Mouse (Mus musculus) B cell, adult 62 days (primary cell): Measurements from ENCODE around the gene Zfp775. TPM values are rescaled to one million over a fixed set of nuclear protein-coding genes. Genes with fewer than 3 reads are reported as not detected.

ENCODE experiments used
- total RNA-seq: library from RNA; stranded (reverse); gene quantifications from 4 replicates; pipeline ENCODE4 v1.2.4, GENCODE M21; 2023

Zfp775 gene
- 2.6 to 7.6 TPM (median 3.5 TPM) in 4 replicates for total RNA-seq

DNA sequence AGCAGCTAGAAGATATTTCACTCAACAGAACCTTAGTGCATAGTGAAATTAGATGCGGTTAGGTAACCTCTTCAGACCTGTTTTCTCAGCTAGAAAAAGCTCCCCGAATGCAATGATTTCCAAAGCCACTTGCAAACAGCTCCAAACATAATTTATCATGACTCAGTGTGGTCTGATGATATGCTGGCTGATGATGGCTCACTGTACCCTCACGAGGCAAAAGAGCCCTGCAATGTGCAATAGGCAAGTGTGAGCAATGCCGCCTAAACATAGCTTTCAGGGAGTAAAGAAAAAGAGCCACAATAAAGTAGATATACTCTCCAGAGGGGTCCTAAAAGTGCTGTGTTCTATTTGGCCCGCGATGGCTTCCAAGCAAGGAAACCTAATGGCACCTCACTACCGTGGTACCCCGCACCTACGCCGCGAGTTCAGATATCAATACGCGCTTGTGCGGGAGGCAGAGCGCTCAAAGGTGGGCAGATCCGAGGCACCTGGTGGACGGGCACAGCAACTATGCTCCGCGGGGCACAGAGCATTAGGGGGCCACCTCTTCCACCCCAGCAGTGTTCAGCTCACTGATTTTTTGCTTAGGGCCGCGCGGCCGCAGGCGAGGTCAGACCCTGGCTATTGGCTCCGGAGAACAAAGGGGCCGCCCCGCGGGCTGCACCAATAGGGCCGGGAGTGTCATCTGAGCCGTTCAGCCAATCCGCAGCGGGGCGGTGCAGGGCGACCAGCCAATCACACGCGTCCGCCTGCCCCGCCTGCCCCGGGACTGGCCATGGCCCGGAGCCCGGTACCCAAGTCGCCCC is at the start of gene Zfp775:
Gene Zfp775 (plus strand): TSS at position 793 of the 809 bp plus-strand sequence.

DNA sequence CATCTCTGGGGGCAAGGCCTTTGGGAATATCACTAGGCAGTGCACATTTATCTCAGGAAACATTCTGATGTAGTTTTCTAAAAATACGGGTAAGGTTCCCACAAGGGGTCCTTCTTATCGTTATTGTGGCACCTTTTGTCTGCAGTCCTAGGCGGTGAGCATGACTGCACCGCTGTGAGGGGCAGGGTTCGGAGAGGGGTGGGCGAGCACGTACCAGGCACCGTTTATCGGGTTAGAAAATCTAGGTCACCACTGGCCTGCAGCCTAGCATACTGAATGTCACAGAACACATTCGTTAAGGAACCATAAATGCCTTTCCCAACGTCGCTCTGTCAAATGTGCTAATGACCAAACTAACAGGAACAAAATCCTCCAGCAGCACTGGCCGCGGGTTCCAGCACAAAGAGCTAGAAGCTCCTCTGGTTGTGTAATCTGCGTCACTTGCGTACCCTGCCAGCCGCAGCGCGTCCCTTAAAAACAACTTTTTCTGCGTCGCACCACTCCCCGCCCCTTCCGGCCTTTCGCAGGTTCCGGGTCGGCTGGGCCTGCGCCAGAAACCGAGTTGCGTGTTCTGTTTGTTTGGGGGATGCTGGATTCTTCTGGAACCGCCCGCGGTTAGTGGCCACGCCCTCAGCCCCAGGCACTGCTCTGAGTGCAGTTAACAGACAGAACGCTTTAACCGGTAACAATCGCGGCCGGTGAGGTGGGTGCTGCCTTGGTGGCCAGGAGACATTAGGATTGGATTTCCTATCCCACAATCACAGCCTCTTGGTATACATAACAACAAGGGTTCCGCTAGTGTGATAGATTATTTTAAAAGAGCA is 47.4 kb upstream of the Zfp775 start, which contains the start of gene Lrrc61:
Gene Lrrc61 (plus strand): TSS at position 517 of the 824 bp plus-strand sequence.

GRCm38 (mm10) chr6:48572572-48573061 is 29.2 kb upstream of the Zfp775 start, which contains the start of gene Rarres2:
Gene Rarres2 (minus strand): TSS chr6:48572789.

GRCm38 (mm10) chr6:48589194-48589750 is 12.6 kb upstream of the Zfp775 start, which contains the start of gene Gm45021:
Gene Gm45021 (plus strand): TSS chr6:48589610.

DNA sequence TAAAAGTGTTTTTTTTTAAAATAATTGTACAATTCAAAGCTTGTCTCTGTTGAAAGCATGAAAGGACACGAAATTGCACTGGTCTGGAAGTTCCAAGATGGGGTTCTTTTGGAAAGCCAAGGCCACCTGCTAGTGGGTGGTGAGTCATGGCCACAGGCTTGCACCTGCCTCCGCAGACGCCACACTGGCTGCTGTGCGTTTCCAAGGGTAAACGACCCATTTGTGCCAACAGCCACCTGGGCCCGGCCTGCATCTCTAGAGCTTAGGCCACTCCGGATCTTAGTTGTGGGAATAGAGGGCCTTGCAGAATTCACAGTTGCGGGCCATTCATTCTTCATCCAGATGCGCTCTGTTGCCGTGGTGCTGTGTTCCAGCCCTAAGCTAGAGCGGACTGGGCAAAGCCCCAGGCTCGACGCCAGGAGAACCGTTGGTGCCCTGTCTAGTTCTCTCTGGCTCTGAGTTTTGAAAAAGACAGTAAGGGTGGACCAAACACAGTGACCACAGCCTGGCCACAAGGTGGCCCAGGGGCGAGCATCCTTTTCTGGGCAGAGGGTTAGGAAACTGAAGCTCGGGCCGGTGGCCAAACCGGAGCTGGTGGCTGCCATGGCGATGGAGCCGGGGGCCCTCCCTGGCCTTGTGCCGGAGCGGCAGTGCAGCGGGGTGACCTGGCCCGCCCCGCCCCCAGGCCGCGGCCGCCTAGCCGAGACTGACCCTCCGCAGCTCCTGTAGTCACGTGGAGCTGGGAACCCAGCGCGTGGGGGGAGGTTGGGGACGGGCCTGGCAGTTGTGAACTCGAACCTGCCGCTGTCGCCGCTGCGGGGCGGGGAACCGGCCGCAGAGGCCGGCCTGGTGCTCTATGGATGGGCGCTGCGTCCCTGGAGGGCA is 8.5 kb upstream of the Zfp775 start, which contains the start of the genes Repin1 and Gm44965:
Gene Repin1 (plus strand): TSS at position 726 of the 885 bp plus-strand sequence.
Gene Gm44965 (plus strand): TSS at position 784 of the 885 bp plus-strand sequence.

GRCm38 (mm10) chr6:48626464-48626863 is 24.6 kb downstream of the Zfp775 start, which contains the start of gene AI854703:
Gene AI854703 (plus strand): TSS chr6:48626764.

DNA sequence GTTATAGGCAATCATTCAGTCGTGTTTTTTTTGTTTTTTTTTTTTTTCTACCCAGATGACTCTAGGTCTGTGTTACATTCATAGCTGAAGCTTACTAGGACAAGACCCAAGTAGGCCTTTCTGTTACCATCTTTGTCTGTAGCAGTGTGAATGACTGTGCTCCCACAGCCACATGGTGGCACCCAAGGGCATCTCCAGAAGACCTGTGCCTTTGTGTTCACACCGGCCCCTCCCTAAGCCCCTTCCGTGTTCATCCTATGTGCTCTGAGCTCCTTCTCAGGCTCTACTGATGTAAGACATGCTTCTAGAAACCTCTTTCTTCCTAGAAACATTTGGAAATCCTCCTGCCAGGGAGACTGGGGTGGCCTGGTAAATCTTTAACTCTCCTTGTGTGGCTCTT is 45.1 kb downstream of the Zfp775 start, which contains the start of gene Gimap8:
Gene Gimap8 (plus strand): TSS at position 240 of the 400 bp plus-strand sequence.

Other genes with a start within 250 kb of the Zfp775 start
- gene Krba1, start 206.5 kb upstream of the Zfp775 start, total RNA-seq, result 23.7 to 25.7 TPM (median 24.7 TPM) in 4 replicates
- 3.5 to 6.8 TPM (median 6.4 TPM) in 4 replicates for gene Zfp467, start 156.2 kb upstream of the Zfp775 start, total RNA-seq
- 0.06 to 0.39 TPM (median 0.09 TPM) in 3 of 4 replicates, not detected in the other for gene Sspo, start 153.8 kb upstream of the Zfp775 start, total RNA-seq
- gene Atp6v0e2, start 64.4 kb upstream of the Zfp775 start, total RNA-seq, result 0.60 to 1.6 TPM (median 0.81 TPM) in 3 of 4 replicates, not detected in the other
- gene Lrrc61, start 47.3 kb upstream of the Zfp775 start, total RNA-seq, result 37.3 to 57.1 TPM (median 41.3 TPM) in 4 replicates
- 0.86 to 0.88 TPM in 2 of 4 replicates, not detected in the others for gene Rarres2, start 29.3 kb upstream of the Zfp775 start, total RNA-seq
- gene Gm45021, start 12.5 kb upstream of the Zfp775 start, total RNA-seq, result not detected in 4 replicates
- 5.2 to 8.7 TPM (median 7.0 TPM) in 4 replicates for gene Repin1, start 8.2 kb upstream of the Zfp775 start, total RNA-seq
- gene Gm44965, start 8.1 kb upstream of the Zfp775 start, total RNA-seq, result 3.2 to 4.3 TPM in 2 of 4 replicates, not detected in the others
- gene AI854703, start 24.7 kb downstream of the Zfp775 start, total RNA-seq, result 0.15 TPM in 1 of 4 replicates, not detected in the others
- 120 to 134 TPM (median 126 TPM) in 4 replicates for gene Gimap8, start 45.2 kb downstream of the Zfp775 start, total RNA-seq
- gene Gimap9, start 74.1 kb downstream of the Zfp775 start, total RNA-seq, result 43.3 to 49.9 TPM (median 44.9 TPM) in 4 replicates
- 125 to 156 TPM (median 132 TPM) in 4 replicates for gene Gimap4, start 82.5 kb downstream of the Zfp775 start, total RNA-seq
- 1,215 to 1,315 TPM (median 1,252 TPM) in 4 replicates for gene Gimap6, start 106.2 kb downstream of the Zfp775 start, total RNA-seq
- 34.6 to 42.0 TPM (median 40.8 TPM) in 4 replicates for gene Gm28053, start 116.5 kb downstream of the Zfp775 start, total RNA-seq
- 85.1 to 98.1 TPM (median 90.2 TPM) in 4 replicates for gene Gimap7, start 116.6 kb downstream of the Zfp775 start, total RNA-seq
- 111 to 129 TPM (median 124 TPM) in 4 replicates for gene Gimap1, start 137.0 kb downstream of the Zfp775 start, total RNA-seq
- gene Gimap5, start 144.1 kb downstream of the Zfp775 start, total RNA-seq, result 100 to 107 TPM (median 105 TPM) in 4 replicates
- 155 to 167 TPM (median 164 TPM) in 4 replicates for gene Gimap3, start 168.8 kb downstream of the Zfp775 start, total RNA-seq
- 0.78 to 1.4 TPM (median 1.3 TPM) in 4 replicates for gene Tmem176a, start 238.9 kb downstream of the Zfp775 start, total RNA-seq
- gene Tmem176b, start 239.4 kb downstream of the Zfp775 start, total RNA-seq, result 1.8 to 3.5 TPM (median 2.7 TPM) in 4 replicates